Mouse (Mus musculus) MEL (cell line): ENCODE data around the gene Gm10318. TPM values are rescaled to one million over a fixed set of nuclear protein-coding genes. Genes with fewer than 3 reads are reported as not detected.

ENCODE experiments used
- DNase-seq: peaks from one replicate; pipeline ENCODE4 v3.0.0; 2011; ENCODE audit warnings: low read depth, low spot score
- H3K27ac ChIP-seq: 2 replicates; pipeline ENCODE4 v1.5.1; 2012; ENCODE audit warnings: low read depth, mild to moderate bottlenecking, control low read depth, low read length, moderate library complexity; ENCODE audit not compliant: control insufficient read depth
- H3K27me3 ChIP-seq, 2 experiments: fragments of 150-350 bp in 1 of 2; sonication (generic) in 1 of 2; 2 replicates each; pipeline ENCODE4 v1.6.1; 2012; ENCODE audit warnings: low read length in 2 of 2, mild to moderate bottlenecking in 2 of 2, improper control_type of control experiment in 1 of 2, moderate library complexity in 1 of 2; ENCODE audit not compliant: insufficient read depth in 2 of 2, control insufficient read depth in 1 of 2
- H3K36me3 ChIP-seq, 2 experiments: 2 replicates each; pipeline ENCODE4 v1.6.1; 2012 to 2014; ENCODE audit warnings: low read length in 2 of 2, improper control_type of control experiment in 1 of 2, inconsistent platforms in 1 of 2, mild to moderate bottlenecking in 1 of 2; ENCODE audit not compliant: insufficient read depth in 2 of 2, control insufficient read depth in 1 of 2
- H3K4me1 ChIP-seq, 2 experiments: fragments of 150-350 bp in 1 of 2; sonication (generic) in 1 of 2; 2 replicates each; pipeline ENCODE4 v1.6.1; 2012; ENCODE audit warnings: low read length in 2 of 2, improper control_type of control experiment in 1 of 2, mild to moderate bottlenecking in 1 of 2; ENCODE audit not compliant: insufficient read depth in 2 of 2, control insufficient read depth in 1 of 2
- H3K4me3 ChIP-seq, 2 experiments: fragments of 150-350 bp in 1 of 2; sonication (generic) in 1 of 2; 2 replicates each; pipeline ENCODE4 v1.5.1; 2012; ENCODE audit warnings: low read depth in 2 of 2, low read length in 2 of 2, mild to moderate bottlenecking in 2 of 2, moderate library complexity in 2 of 2, control low read depth in 1 of 2, improper control_type of control experiment in 1 of 2; ENCODE audit not compliant: control insufficient read depth in 1 of 2, insufficient read depth in 1 of 2
- H3K79me2 ChIP-seq: 2 replicates; pipeline ENCODE4 v1.6.1; 2012; ENCODE audit warnings: mild to moderate bottlenecking, low read length, moderate library complexity; ENCODE audit not compliant: control insufficient read depth, poor library complexity, insufficient read depth
- H3K9ac ChIP-seq: 2 replicates; pipeline ENCODE4 v1.6.1; 2012; ENCODE audit warnings: low read depth, mild to moderate bottlenecking, control low read depth, low read length, moderate library complexity; ENCODE audit not compliant: control insufficient read depth, poor library complexity, severe bottlenecking
- H3K9me3 ChIP-seq: fragments of 150-350 bp; sonication (generic); replicated peaks from 2 replicates; pipeline ENCODE4 v1.6.1; 2012; ENCODE audit warnings: mild to moderate bottlenecking, low read length, improper control_type of control experiment, moderate library complexity; ENCODE audit not compliant: insufficient read depth
- CHD2 ChIP-seq: IDR thresholded peaks from 2 replicates; pipeline ENCODE4 v1.6.1; 2011; ENCODE audit warnings: low read length, improper control_type of control experiment
- CTCF ChIP-seq, 3 experiments: IDR thresholded peaks in 2 of 3; conservative IDR thresholded peaks in 1 of 3; 2 replicates each; pipeline ENCODE4 v1.5.1; 2011 to 2012; ENCODE audit warnings: low read length in 3 of 3, low read depth in 2 of 3, mild to moderate bottlenecking in 2 of 3, improper control_type of control experiment in 1 of 3, inconsistent platforms in 1 of 3, mixed read lengths in 1 of 3, moderate library complexity in 1 of 3; ENCODE audit not compliant: control insufficient read depth in 1 of 3, insufficient read depth in 1 of 3, poor library complexity in 1 of 3, severe bottlenecking in 1 of 3
- E2F4 ChIP-seq: IDR thresholded peaks from 2 replicates; pipeline ENCODE4 v1.6.1; 2011; ENCODE audit warnings: low read depth, low read length, improper control_type of control experiment, borderline replicate concordance
- ETS1 ChIP-seq: IDR thresholded peaks from 2 replicates; pipeline ENCODE4 v1.6.1; 2012; ENCODE audit warnings: low read depth, mild to moderate bottlenecking, inconsistent platforms, low read length, improper control_type of control experiment, moderate library complexity
- GABPA ChIP-seq: IDR thresholded peaks from 2 replicates; pipeline ENCODE4 v1.6.1; 2012; ENCODE audit warnings: low read depth, mild to moderate bottlenecking, inconsistent platforms, low read length, improper control_type of control experiment, moderate library complexity
- HCFC1 ChIP-seq: IDR thresholded peaks from 2 replicates; pipeline ENCODE4 v1.6.1; 2012; ENCODE audit warnings: low read depth, mild to moderate bottlenecking, inconsistent platforms, low read length, improper control_type of control experiment, moderate library complexity
- JUND ChIP-seq: IDR thresholded peaks from 2 replicates; pipeline ENCODE4 v1.6.1; 2011; ENCODE audit warnings: low read depth, mild to moderate bottlenecking, improper control_type of control experiment, low read length
- MAX ChIP-seq: IDR thresholded peaks from 2 replicates; pipeline ENCODE4 v1.6.1; 2011; ENCODE audit warnings: low read length, improper control_type of control experiment
- MAZ ChIP-seq: IDR thresholded peaks from 2 replicates; pipeline ENCODE4 v1.6.1; 2012; ENCODE audit warnings: low read depth, mild to moderate bottlenecking, inconsistent platforms, low read length, improper control_type of control experiment
- MEF2A ChIP-seq: IDR thresholded peaks from 2 replicates; pipeline ENCODE4 v1.6.1; 2014; ENCODE audit warnings: low read depth, mild to moderate bottlenecking, inconsistent platforms, low read length, improper control_type of control experiment; ENCODE audit not compliant: poor library complexity, insufficient replicate concordance, severe bottlenecking; ENCODE audit errors: extremely low read depth
- MXI1 ChIP-seq: IDR thresholded peaks from 2 replicates; pipeline ENCODE4 v1.6.1; 2011; ENCODE audit warnings: mild to moderate bottlenecking, low read depth, low read length, improper control_type of control experiment
- NRF1 ChIP-seq: IDR thresholded peaks from 2 replicates; pipeline ENCODE4 v1.6.1; 2014; ENCODE audit warnings: low read depth, mild to moderate bottlenecking, inconsistent platforms, low read length, improper control_type of control experiment, moderate library complexity; ENCODE audit not compliant: poor library complexity, insufficient read depth, severe bottlenecking
- POLR2AphosphoS5 ChIP-seq: IDR thresholded peaks from 2 replicates; pipeline ENCODE4 v1.6.1; 2012; ENCODE audit warnings: low read depth, borderline replicate concordance, mild to moderate bottlenecking, inconsistent platforms, low read length, moderate library complexity, mixed read lengths
- RAD21 ChIP-seq: IDR thresholded peaks from 2 replicates; pipeline ENCODE4 v1.6.1; 2011; ENCODE audit warnings: mild to moderate bottlenecking, low read depth, low read length, improper control_type of control experiment
- RCOR1 ChIP-seq: IDR thresholded peaks from 2 replicates; pipeline ENCODE4 v1.6.1; 2012; ENCODE audit warnings: low read depth, mild to moderate bottlenecking, inconsistent platforms, low read length, improper control_type of control experiment
- SIN3A ChIP-seq: IDR thresholded peaks from 2 replicates; pipeline ENCODE4 v1.6.1; 2012; ENCODE audit warnings: low read length, improper control_type of control experiment, inconsistent platforms
- SMC3 ChIP-seq: IDR thresholded peaks from 2 replicates; pipeline ENCODE4 v1.6.1; 2011; ENCODE audit warnings: low read depth, low read length, improper control_type of control experiment
- TAL1 ChIP-seq: IDR thresholded peaks from 2 replicates; pipeline ENCODE4 v1.6.1; 2012; ENCODE audit warnings: mild to moderate bottlenecking, inconsistent platforms, low read length, moderate library complexity, mixed read lengths
- TCF12 ChIP-seq: IDR thresholded peaks from 2 replicates; pipeline ENCODE4 v1.6.1; 2014; ENCODE audit warnings: low read depth, mild to moderate bottlenecking, inconsistent platforms, low read length, improper control_type of control experiment, moderate library complexity
- USF2 ChIP-seq, 2 experiments: IDR thresholded peaks; 2 replicates each; pipeline ENCODE4 v1.6.1; 2011 to 2012; ENCODE audit warnings: improper control_type of control experiment in 2 of 2, low read length in 2 of 2, borderline replicate concordance in 1 of 2, inconsistent platforms in 1 of 2, low read depth in 1 of 2, mild to moderate bottlenecking in 1 of 2; ENCODE audit not compliant: insufficient read depth in 1 of 2
- ZC3H11A ChIP-seq: IDR thresholded peaks from 2 replicates; pipeline ENCODE4 v1.6.1; 2012; ENCODE audit warnings: low read depth, mild to moderate bottlenecking, inconsistent platforms, low read length, improper control_type of control experiment
- ZKSCAN1 ChIP-seq: IDR thresholded peaks from 2 replicates; pipeline ENCODE4 v1.6.1; 2012; ENCODE audit warnings: low read depth, mild to moderate bottlenecking, inconsistent platforms, low read length, improper control_type of control experiment, moderate library complexity
- polyA plus RNA-seq, 2 experiments: library from polyadenylated mRNA; stranded (reverse) in 1 of 2; unstranded in 1 of 2; fragments of >175 nt in 1 of 2; fragments of >200 nt in 1 of 2; gene quantifications; 2 replicates each; pipeline versions ENCODE4 v1.2.1 to v1.2.4; 2012; ENCODE audit warnings: low replicate concordance in 2 of 2, low read depth in 1 of 2; ENCODE audit not compliant: insufficient read length in 2 of 2, insufficient read depth in 1 of 2, missing spikeins in 1 of 2
- total RNA-seq: library from RNA; depleted of rRNA; stranded (reverse); fragments of 300-350 nt; gene quantifications from 2 replicates; pipeline ENCODE4 v1.2.3, GENCODE M21; 2012

Gm10318 gene
- total and polyA plus RNA-seq, 3 experiments: not detected

DNA sequence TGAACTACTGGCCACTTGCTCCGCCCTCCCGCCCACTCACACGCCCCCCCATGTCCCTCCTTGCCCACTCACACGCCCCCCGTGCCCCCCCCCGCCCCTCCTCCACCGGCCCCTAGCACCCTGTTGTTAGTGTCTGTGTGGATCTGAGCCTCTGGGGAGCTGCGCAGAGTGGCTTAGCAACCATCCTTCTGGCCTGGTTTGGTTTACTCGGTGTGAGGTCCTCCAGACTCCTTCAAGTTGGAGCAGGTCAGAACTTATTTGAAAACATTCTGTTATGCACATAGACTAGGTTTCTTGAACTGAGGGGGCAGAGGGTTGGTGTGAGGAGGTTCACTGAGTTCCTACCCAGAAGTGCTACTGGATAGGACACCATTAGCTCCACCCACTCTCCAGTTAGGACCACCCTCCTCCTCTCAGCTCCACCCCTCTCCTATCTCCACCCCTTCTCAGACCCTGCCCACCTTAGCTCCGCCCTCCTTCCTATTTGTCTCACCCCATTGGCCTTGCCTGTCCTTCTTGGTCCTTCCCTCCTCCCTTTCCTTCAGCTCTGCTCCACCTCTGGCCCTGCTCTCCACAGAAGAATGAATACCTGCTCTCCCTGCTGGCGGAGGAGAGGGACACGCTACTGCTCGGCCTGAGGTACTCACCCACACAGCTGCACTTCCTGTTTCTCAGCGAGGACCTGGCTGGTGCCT, 11.6 kb downstream of the Gm10318 start (continued):
- TF ChIP-seq ZC3H11A: no peak
- no peak for TF ChIP-seq TCF12
- no peak for TF ChIP-seq GABPA
- TF ChIP-seq, all 39 proteins: peak for 10

DNA sequence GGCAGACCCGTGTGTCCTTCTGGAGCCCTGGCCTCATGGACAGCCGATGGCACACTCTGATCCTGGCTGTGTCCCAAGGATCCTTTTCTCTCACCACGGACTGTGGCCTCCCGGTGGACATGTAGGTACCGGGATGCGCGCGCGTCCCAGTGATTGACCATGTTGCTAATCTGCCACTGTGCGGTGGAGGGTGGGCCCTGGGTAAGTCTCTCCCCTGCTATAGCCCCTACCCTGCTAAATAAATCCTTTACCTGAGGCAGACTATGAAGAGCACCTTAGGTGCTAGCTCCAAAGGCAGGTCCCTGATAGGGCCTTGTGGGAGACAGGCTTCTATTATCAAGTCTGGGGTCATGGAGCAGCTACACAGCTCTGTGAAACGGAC, 12.1 kb downstream of the Gm10318 start:
- H3K4me3 ChIP-seq: peak overlapping the region; percentile 56 to 68

GRCm38 (mm10) chr10:77867546-77867945, 14.9 kb downstream of the Gm10318 start:
- no peaks in the 10 kb centered on the region for H3K79me2 ChIP-seq
- H3K9ac ChIP-seq: no peak overlapping the region
- H3K4me3 ChIP-seq: no peak overlapping the region
- H3K4me1 ChIP-seq: peaks cover 0 to 6% of the 10 kb centered on the region in 2 experiments; a peak in 1 of 4 replicates
- no peak overlapping the region for H3K27ac ChIP-seq
- TF ChIP-seq JUND: no peak
- TF ChIP-seq SIN3A: peak; percentile 43; the same call in 1 of the 2 replicates
- no peaks in the 10 kb centered on the region for H3K9me3 ChIP-seq
- H3K27me3 ChIP-seq: no peaks in the 10 kb centered on the region
- DNase-seq: peak; percentile 23
- H3K36me3 ChIP-seq: no peaks in the 10 kb centered on the region

More for the DNA sequence above, 12.1 kb downstream of the Gm10318 start:
- H3K9ac ChIP-seq: peak overlapping the region; percentile 35
- no peak overlapping the region for H3K27ac ChIP-seq
- peaks cover 0 to 6% of the 10 kb centered on the region in 2 experiments; a peak in 1 of 4 replicates for H3K4me1 ChIP-seq
- peaks cover 0 to 3% of the 10 kb centered on the region in 2 experiments; a peak in 1 of 4 replicates for H3K27me3 ChIP-seq
- H3K36me3 ChIP-seq: no peaks in the 10 kb centered on the region
- no peaks in the 10 kb centered on the region for H3K79me2 ChIP-seq
- no peaks in the 10 kb centered on the region for H3K9me3 ChIP-seq
- no peak for TF ChIP-seq NRF1
- no peak for TF ChIP-seq MAZ
- TF ChIP-seq MEF2A: no peak
- TF ChIP-seq USF2 (IDR thresholded peaks at IDR 0.05; ENCODE audit: borderline replicate concordance in 1 of 2, insufficient read depth in 1 of 2, low read depth in 1 of 2, low read length in 2 of 2): no peak
- TF ChIP-seq ZKSCAN1: no peak
- no peak for TF ChIP-seq TAL1
- TF ChIP-seq RAD21: no peak
- TF ChIP-seq SMC3: no peak
- no peak for TF ChIP-seq ETS1
- no peak for TF ChIP-seq POLR2AphosphoS5
- TF ChIP-seq GABPA: no peak
- no peak for TF ChIP-seq E2F4
- no peak for TF ChIP-seq ZC3H11A
- no peak for TF ChIP-seq CTCF (IDR thresholded peaks at IDR 0.05 in 2 of 3, conservative IDR thresholded peaks at IDR 0.05 in 1 of 3; ENCODE audit: control insufficient read depth in 1 of 3, insufficient read depth in 1 of 3, low read depth in 2 of 3, low read length in 3 of 3, poor library complexity in 1 of 3, severe bottlenecking in 1 of 3)
- no peak for TF ChIP-seq MXI1
- no peak for TF ChIP-seq MAX
- TF ChIP-seq RCOR1: no peak
- no peak for TF ChIP-seq CHD2
- no peak for TF ChIP-seq HCFC1
- no peak for DNase-seq
